Mouse (Mus musculus) lung, postnatal 4 days (tissue): ENCODE data around the gene Tnfaip2.

Experiments used
- DNase-seq, 2 experiments: peaks; one replicate each; pipeline ENCODE4 v3.0.0; 2021

The Tnfaip2 gene

GRCm38 (mm10) chr12:111428961-111429911, 13.0 kb upstream of the Tnfaip2 start:
- peak; percentile 60 to 62 for DNase-seq

- DNase-seq, result peak; percentile 58 to 59
Measured at GRCm38 (mm10) chr12:111430049-111430867, 12.0 kb upstream of the Tnfaip2 start.

- DNase-seq, result no peak
Measured at GRCm38 (mm10) chr12:111430868-111431817, 11.1 kb upstream of the Tnfaip2 start.

GRCm38 (mm10) chr12:111432097-111432496, 10.2 kb upstream of the Tnfaip2 start:
- no peak for DNase-seq

- no peak for DNase-seq
Measured at GRCm38 (mm10) chr12:111432751-111433331, 9.4 kb upstream of the Tnfaip2 start.

- DNase-seq, result no peak
Measured at GRCm38 (mm10) chr12:111434164-111434744, 8.0 kb upstream of the Tnfaip2 start.

GRCm38 (mm10) chr12:111434745-111435327, 7.4 kb upstream of the Tnfaip2 start:
- DNase-seq, result peak; percentile 60 to 74

- DNase-seq, result no peak
Measured at GRCm38 (mm10) chr12:111436170-111436569, 6.1 kb upstream of the Tnfaip2 start.

GRCm38 (mm10) chr12:111436640-111437039, 5.6 kb upstream of the Tnfaip2 start:
- peak; percentile 72 to 86 for DNase-seq

- DNase-seq, result peak in 1 of 2 experiments; percentile 42
Measured at GRCm38 (mm10) chr12:111437222-111437900, 4.9 kb upstream of the Tnfaip2 start.

GRCm38 (mm10) chr12:111438850-111439249, 3.4 kb upstream of the Tnfaip2 start:
- no peak for DNase-seq

GRCm38 (mm10) chr12:111440701-111441373, 1.4 kb upstream of the Tnfaip2 start:
- DNase-seq, result no peak

GRCm38 (mm10) chr12:111441523-111441922, 746 bp upstream of the Tnfaip2 start:
- no peak for DNase-seq

GRCm38 (mm10) chr12:111443011-111443870, 972 bp downstream of the Tnfaip2 start:
- DNase-seq, result no peak

GRCm38 (mm10) chr12:111443921-111444831, 1.9 kb downstream of the Tnfaip2 start:
- DNase-seq, result no peak

- no peak for DNase-seq
Measured at GRCm38 (mm10) chr12:111445161-111445889, 3.1 kb downstream of the Tnfaip2 start.
